Mouse (Mus musculus): ENCODE data around the gene Insig2. TPM values are rescaled to one million over a fixed set of nuclear protein-coding genes. Genes with fewer than 3 reads are reported as not detected.

Insig2 gene
- 26.1 and 28.6 TPM in 2 replicates for polyA plus RNA-seq (2016; fragmentation: Nextera tagmentation; extraction: Ambion mirVana)

DNA sequence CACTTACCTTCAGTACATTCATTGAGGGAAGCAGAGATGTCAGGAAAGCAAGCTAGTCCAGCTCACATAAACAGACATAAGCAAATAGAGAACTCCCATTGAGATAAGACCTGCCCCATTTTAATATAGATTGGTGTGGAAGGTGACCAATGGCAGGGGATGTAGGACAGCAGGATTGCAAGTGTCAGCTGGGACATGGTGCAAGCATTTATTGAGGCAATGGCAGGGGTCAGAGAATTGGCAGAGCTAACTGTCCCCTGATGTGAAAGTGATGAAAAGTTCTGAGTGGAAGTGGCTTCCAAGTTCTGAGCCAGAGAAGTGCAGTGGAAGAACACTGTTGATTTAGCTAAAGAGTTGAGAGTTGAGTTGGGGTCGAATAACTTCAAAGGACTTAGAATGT lies at the start of gene Insig2:
Gene Insig2 (minus strand): TSS at position 105 of the 400 bp plus-strand sequence.
- WGBS: 79% methylated on average over 1 of the region's 1 CpGs
- no peak within 1 kb of the TSS for H3K4me2 ChIP-seq
- H3K36me3 ChIP-seq (replicated peaks): no peaks in the 10 kb centered on the region; the same call in 1 of the 2 replicates
- no peak within 1 kb of the TSS for H3K27ac ChIP-seq
- H3K9ac ChIP-seq: no peak within 1 kb of the TSS
- no peak for ATAC-seq (ENCODE audit: low FRiP score)
- no peaks in the 10 kb centered on the region for H3K9me3 ChIP-seq
- H3K4me1 ChIP-seq: peaks cover 7% of the 10 kb centered on the region
- H3K4me3 ChIP-seq (replicated peaks): no peak within 1 kb of the TSS
- H3K27me3 ChIP-seq: no peaks in the 10 kb centered on the region

DNA sequence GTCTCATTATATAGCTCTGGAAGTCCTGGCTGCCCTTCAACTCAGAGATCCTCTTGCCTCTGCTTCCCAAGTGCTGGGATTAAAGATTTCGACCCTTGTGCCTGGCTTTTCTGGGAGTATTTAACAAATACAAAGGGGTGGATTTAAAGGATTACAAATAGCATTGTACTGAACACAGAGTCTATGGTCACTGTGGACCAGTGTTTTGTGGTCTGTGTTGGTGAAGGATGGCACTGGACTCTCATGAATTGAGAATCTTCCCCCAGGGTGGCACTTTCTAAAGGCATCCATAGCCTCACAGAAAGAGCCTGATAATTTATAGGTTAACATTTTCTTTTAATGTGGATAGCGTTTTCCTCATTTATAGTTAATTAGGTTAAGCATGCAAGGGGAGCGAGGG lies 49.2 kb upstream of the Insig2 start:
- ATAC-seq (ENCODE audit: low FRiP score): no peak
- 49% methylated on average over 3 of the region's 3 CpGs for WGBS

DNA sequence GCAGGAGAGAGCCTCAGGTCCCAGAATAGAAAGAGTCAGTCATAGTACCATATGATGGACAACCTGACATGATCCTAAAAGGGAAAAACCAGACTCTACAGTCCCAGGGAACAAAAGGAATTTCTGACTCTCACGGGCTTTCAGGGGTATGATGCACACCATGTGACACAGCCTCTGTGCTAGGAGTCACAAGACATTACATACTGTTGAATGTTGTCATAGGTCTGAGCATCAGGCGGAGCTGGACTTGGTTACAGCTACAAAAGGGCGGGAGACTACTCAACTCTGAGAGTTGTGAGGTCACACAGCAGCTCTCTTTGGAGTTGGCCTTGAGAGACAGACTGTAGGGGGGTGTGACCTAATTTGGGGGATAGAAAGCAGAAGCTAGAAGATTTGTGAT lies 47.6 kb upstream of the Insig2 start:
- H3K36me3 ChIP-seq (replicated peaks): no peaks in the 10 kb centered on the region
- 90% methylated on average over 3 of the region's 3 CpGs for WGBS
- no peak for ATAC-seq (ENCODE audit: low FRiP score)

More for the DNA sequence above, 49.2 kb upstream of the Insig2 start:
- Histone ChIP-seq H3K27ac (no peak overlapping the region), H3K4me1 (no peaks in the 10 kb centered on the region), H3K9me3 (no peaks in the 10 kb centered on the region), H3K36me3 (replicated peaks) (no peaks in the 10 kb centered on the region), H3K9ac (no peak overlapping the region), H3K4me2 (no peak overlapping the region), H3K27me3 (no peaks in the 10 kb centered on the region), H3K4me3 (replicated peaks) (no peak overlapping the region)

DNA sequence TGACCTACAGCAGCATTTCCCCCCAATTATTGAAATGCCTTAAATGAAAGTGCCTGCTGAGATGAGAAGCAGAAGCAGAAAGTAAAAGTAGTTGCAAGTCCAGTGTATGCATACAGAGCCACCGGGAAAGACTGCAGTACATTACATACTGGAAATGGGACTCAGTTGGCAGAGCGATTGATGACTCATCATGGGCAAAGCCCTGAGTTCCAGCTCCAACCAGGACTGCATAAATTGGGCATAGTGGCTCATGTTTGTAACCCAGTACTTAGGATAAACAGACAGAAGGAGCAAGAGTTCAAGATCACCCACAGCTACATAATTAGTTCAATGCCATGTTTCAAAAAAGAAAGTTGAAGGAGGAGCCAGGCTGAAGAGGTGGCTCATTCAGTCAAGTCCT lies 45.5 kb upstream of the Insig2 start:
- WGBS: 90% methylated on average over 2 of the region's 2 CpGs

More for the DNA sequence above, 47.6 kb upstream of the Insig2 start:
- Histone ChIP-seq H3K9me3 (no peaks in the 10 kb centered on the region), H3K4me1 (no peaks in the 10 kb centered on the region), H3K27ac (no peak overlapping the region), H3K4me3 (replicated peaks) (no peak overlapping the region), H3K4me2 (no peak overlapping the region), H3K27me3 (no peaks in the 10 kb centered on the region), H3K9ac (no peak overlapping the region)

DNA sequence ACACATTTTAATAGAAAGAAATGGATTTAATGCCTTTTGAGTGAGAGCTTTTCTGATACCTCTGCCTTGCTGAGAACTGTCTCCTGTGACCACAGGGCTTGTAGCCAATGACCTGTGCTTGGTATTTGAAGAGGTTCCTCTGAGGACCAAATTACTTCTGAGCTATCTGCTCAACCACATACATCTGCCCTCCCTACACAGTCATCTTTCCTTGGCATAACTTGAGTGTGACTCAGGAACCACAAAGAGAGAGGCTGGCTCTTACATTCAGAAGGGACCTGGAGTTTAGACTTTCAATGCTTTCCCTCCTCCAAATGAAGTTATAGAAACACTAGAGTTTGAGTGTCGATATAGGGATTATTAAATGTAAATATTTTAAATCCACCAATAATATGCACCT lies 45.0 kb upstream of the Insig2 start:
- H3K9ac ChIP-seq: no peak overlapping the region
- no peaks in the 10 kb centered on the region for H3K27me3 ChIP-seq
- WGBS: 93% methylated on average over 1 of the region's 1 CpGs
- no peak overlapping the region for H3K27ac ChIP-seq
- no peak overlapping the region for H3K4me2 ChIP-seq
- ATAC-seq (ENCODE audit: low FRiP score): no peak
- no peaks in the 10 kb centered on the region for H3K36me3 ChIP-seq (replicated peaks)
- H3K4me3 ChIP-seq (replicated peaks): no peak overlapping the region
- H3K9me3 ChIP-seq: no peaks in the 10 kb centered on the region
- no peaks in the 10 kb centered on the region for H3K4me1 ChIP-seq

More for the DNA sequence above, 45.5 kb upstream of the Insig2 start:
- Histone ChIP-seq H3K4me2 (no peak overlapping the region), H3K4me3 (replicated peaks) (no peak overlapping the region), H3K9ac (no peak overlapping the region), H3K36me3 (replicated peaks) (no peaks in the 10 kb centered on the region), H3K27me3 (no peaks in the 10 kb centered on the region), H3K9me3 (no peaks in the 10 kb centered on the region), H3K4me1 (no peaks in the 10 kb centered on the region), H3K27ac (no peak overlapping the region)
- no peak for ATAC-seq (ENCODE audit: low FRiP score)

DNA sequence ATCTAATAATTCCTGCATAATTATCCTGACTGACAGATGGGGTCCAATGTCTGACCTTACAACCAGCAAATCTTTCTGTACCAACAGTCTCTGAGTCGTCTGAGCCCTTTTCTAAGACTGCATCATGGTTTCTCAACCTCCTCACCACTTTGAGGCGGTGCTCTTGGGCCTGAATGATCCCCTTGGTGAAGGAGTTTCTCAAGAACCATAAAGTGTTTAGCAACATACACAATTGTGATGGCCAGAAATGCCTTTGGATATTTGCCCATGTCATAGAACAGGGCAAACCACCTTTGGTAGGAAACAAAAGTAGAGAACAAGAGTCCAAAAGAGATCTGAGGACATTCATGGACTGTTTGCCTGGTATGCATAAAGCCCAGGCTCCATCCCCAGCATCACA lies 41.2 kb upstream of the Insig2 start:
- no peak for ATAC-seq (ENCODE audit: low FRiP score)
- Histone ChIP-seq H3K4me3 (replicated peaks) (no peak overlapping the region), H3K36me3 (replicated peaks) (no peaks in the 10 kb centered on the region), H3K9me3 (no peaks in the 10 kb centered on the region), H3K9ac (no peak overlapping the region), H3K4me1 (no peaks in the 10 kb centered on the region), H3K4me2 (no peak overlapping the region), H3K27ac (no peak overlapping the region), H3K27me3 (no peaks in the 10 kb centered on the region)
- 66% methylated on average over 2 of the region's 2 CpGs for WGBS

DNA sequence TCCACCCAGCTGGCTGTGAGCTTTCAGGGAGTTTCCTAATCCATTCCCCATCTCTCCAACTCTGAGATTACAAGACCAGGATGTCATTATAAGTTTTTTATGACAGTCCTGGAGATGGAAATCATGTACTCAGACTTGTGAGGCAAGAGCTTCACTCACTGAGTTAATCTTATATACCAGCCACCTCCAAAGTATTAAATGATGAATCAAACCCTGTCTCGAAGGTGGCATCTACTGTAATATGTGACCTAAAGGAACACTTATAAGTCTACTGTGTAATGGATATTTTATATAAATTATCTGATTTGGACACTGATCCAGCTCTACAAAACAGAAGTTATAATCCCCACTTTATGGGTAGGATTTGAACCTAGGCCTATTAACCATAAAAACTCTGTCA lies 40.3 kb upstream of the Insig2 start:
- WGBS: 97% methylated on average over 1 of the region's 1 CpGs

DNA sequence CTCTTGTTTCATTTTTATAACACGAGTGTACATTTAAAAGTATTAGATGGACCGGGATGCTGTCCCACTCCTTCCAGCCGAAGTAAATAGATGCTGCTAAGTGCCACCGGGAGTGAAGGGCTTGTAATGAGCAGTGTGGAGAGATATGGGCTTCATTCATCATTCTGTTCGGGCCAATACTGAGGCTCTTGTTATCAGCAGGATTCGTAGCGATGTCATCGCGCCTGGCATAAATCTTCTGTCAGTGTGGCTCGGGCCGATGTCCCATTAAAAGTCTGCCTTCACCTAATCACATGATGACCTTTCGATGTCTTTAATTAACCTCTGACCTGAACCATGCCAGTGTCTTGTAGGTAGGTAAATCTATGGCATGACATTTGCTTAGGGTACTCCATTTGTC lies 39.1 kb upstream of the Insig2 start:
- H3K9ac ChIP-seq: no peak overlapping the region
- WGBS: 90% methylated on average over 12 of the region's 12 CpGs
- ATAC-seq (ENCODE audit: low FRiP score): no peak

More for the DNA sequence above, 40.3 kb upstream of the Insig2 start:
- Histone ChIP-seq H3K9me3 (no peaks in the 10 kb centered on the region), H3K4me1 (no peaks in the 10 kb centered on the region), H3K9ac (no peak overlapping the region), H3K27me3 (no peaks in the 10 kb centered on the region), H3K4me2 (no peak overlapping the region), H3K36me3 (replicated peaks) (no peaks in the 10 kb centered on the region), H3K27ac (no peak overlapping the region), H3K4me3 (replicated peaks) (no peak overlapping the region)
- no peak for ATAC-seq (ENCODE audit: low FRiP score)

DNA sequence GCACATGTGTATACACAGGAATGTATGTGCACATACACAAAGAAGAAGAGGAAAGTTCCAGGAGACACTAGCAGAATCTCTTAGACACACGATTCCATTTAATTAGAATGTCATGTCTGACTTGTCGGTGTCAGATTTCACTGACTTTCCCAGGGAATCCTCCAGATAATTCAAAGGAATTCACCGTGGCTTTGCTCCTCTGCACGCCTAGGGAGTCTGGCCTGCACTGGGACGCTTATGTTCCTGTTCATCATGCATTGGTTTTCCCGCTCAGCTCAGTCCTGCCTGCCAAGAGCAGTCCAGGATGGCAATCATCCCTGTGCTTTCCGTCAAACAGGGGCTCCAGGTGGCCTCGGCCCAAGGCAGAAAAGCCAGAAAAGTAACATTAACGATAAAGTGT lies 34.9 kb upstream of the Insig2 start:
- no peaks in the 10 kb centered on the region for H3K27me3 ChIP-seq
- 59% methylated on average over 9 of the region's 9 CpGs for WGBS
- H3K4me3 ChIP-seq (replicated peaks): no peak overlapping the region
- no peak overlapping the region for H3K27ac ChIP-seq
- no peak overlapping the region for H3K9ac ChIP-seq
- no peak for ATAC-seq (ENCODE audit: low FRiP score)
- H3K36me3 ChIP-seq (replicated peaks): no peaks in the 10 kb centered on the region
- no peaks in the 10 kb centered on the region for H3K4me1 ChIP-seq
- H3K9me3 ChIP-seq: no peaks in the 10 kb centered on the region
- H3K4me2 ChIP-seq: no peak overlapping the region

More for the DNA sequence above, 39.1 kb upstream of the Insig2 start:
- Histone ChIP-seq H3K27me3 (no peaks in the 10 kb centered on the region), H3K4me3 (replicated peaks) (no peak overlapping the region), H3K9me3 (no peaks in the 10 kb centered on the region), H3K4me1 (no peaks in the 10 kb centered on the region), H3K4me2 (no peak overlapping the region), H3K36me3 (replicated peaks) (no peaks in the 10 kb centered on the region), H3K27ac (no peak overlapping the region)

DNA sequence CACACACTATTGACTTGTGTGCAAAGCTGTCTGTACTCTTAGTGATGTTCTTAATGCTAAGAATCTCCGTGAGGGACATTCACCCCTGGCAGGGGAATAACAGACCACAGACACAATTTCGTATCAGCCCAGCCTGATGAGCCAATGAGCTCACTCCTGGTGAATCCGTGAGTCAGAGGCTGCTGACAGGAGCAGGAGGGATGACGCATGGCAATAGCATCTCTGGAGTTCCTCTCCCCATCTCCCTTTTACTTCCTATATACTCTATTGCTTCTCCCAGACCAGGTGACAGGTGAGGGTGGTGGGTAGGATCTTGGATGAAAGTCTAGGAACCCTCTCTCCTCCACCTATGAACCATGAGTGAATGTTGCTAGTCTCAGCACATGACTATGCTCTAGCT lies 28.2 kb upstream of the Insig2 start:
- H3K27ac ChIP-seq: no peak overlapping the region
- no peaks in the 10 kb centered on the region for H3K9me3 ChIP-seq
- ATAC-seq (ENCODE audit: low FRiP score): no peak
- no peaks in the 10 kb centered on the region for H3K4me1 ChIP-seq
- no peak overlapping the region for H3K4me3 ChIP-seq (replicated peaks)
- no peaks in the 10 kb centered on the region for H3K27me3 ChIP-seq
- 65% methylated on average over 4 of the region's 4 CpGs for WGBS
- H3K4me2 ChIP-seq: no peak overlapping the region
- no peak overlapping the region for H3K9ac ChIP-seq
- H3K36me3 ChIP-seq (replicated peaks): no peaks in the 10 kb centered on the region

DNA sequence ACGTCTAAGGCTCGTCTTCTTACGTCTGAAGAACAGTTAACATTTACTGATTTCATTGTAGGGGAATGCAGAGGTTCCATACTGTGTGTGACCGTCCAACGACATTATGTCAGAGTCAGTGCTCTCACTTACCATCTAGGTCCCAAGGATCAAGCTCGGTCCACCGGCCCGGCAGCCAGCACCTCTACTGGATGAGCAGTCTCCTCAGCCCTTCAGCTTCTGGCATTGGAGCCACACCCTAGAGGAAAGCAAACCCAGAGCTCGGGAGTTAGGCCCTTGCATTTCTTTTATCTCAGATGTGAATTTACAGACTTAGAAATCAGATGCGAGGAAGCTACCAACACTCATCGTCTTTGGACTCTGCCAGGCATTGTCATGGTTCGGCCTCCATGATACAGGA lies 27.3 kb upstream of the Insig2 start:
- Histone ChIP-seq H3K27me3 (no peaks in the 10 kb centered on the region), H3K27ac (no peak overlapping the region), H3K4me1 (no peaks in the 10 kb centered on the region), H3K9me3 (no peaks in the 10 kb centered on the region), H3K9ac (no peak overlapping the region), H3K4me3 (replicated peaks) (no peak overlapping the region), H3K36me3 (replicated peaks) (no peaks in the 10 kb centered on the region), H3K4me2 (no peak overlapping the region)
- 90% methylated on average over 12 of the region's 12 CpGs for WGBS
- ATAC-seq (ENCODE audit: low FRiP score): no peak

DNA sequence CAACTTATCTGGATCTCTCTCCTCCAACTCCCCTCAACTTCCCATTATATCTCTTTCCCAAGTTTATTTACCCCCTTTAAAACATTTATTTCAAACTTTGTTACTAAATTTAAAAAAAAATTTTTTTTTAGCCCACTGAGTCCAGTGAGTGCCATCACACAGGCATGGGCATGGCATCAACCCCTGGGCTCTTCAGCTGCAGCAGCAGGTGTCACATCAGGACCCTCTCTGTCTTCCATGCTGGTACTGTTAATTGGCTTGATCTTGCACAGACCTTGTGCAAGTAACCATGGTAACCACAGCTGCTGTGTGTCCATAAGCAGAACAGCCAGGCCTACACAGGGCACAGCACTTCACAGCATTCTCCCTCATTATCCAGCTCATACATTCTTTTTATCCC lies 21.4 kb upstream of the Insig2 start:
- Histone ChIP-seq H3K9ac (no peak overlapping the region), H3K27ac (no peak overlapping the region), H3K4me1 (no peaks in the 10 kb centered on the region), H3K4me2 (no peak overlapping the region), H3K36me3 (replicated peaks) (no peaks in the 10 kb centered on the region), H3K4me3 (replicated peaks) (no peak overlapping the region), H3K27me3 (no peaks in the 10 kb centered on the region), H3K9me3 (no peaks in the 10 kb centered on the region)
- no peak for ATAC-seq (ENCODE audit: low FRiP score)

DNA sequence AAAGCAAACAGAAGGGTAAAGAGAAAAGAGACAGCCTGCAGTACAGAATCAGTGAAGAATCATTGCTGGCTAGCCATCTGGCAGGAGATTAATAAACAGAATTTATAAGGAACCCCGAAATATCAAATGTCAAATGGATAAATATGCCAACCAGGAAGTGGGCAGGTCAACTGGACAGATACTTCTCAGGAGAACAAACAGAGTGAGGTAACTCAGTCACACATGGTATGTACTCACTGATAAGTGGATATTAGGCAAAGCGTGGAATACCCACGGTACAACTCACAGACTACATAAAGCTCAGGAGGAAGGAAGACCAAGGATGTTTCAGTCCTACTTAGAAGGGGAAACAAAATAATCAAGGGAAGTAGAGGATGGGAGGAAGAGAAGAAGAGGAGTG lies 18.6 kb upstream of the Insig2 start:
- no peaks in the 10 kb centered on the region for H3K27me3 ChIP-seq
- no peaks in the 10 kb centered on the region for H3K9me3 ChIP-seq
- no peak overlapping the region for H3K9ac ChIP-seq
- H3K27ac ChIP-seq: no peak overlapping the region
- no peaks in the 10 kb centered on the region for H3K4me1 ChIP-seq
- H3K4me2 ChIP-seq: no peak overlapping the region
- 96% methylated on average over 3 of the region's 3 CpGs for WGBS
- H3K4me3 ChIP-seq (replicated peaks): no peak overlapping the region
- no peak for ATAC-seq (ENCODE audit: low FRiP score)
- no peaks in the 10 kb centered on the region for H3K36me3 ChIP-seq (replicated peaks)

DNA sequence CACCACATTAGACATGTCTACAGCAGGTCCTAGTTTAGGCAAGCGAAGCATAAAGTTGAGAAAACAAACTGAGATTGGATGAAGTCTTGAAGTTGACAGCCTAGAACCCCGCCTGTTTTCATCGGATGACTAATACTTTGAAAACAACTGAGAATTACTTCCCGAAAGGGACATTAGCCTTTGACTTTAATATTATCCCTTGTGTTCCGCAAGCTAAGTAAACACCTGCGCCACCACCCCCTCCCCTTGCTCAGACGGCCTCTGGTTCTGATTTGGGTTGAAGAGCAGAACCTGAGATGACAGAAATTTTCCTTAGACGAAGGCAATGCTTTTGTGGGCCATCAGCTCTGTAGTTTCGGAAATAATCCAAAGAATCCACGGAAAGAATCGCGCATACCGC lies 18.2 kb upstream of the Insig2 start:
- ATAC-seq (ENCODE audit: low FRiP score): no peak
- WGBS: 91% methylated on average over 13 of the region's 13 CpGs
- Histone ChIP-seq H3K9ac (no peak overlapping the region), H3K36me3 (replicated peaks) (no peaks in the 10 kb centered on the region), H3K4me2 (no peak overlapping the region), H3K4me1 (no peaks in the 10 kb centered on the region), H3K4me3 (replicated peaks) (no peak overlapping the region), H3K27ac (no peak overlapping the region), H3K27me3 (no peaks in the 10 kb centered on the region), H3K9me3 (no peaks in the 10 kb centered on the region)
